Mouse (Mus musculus): Measurements from ENCODE around the gene Rnf11.

Rnf11 gene

DNA sequence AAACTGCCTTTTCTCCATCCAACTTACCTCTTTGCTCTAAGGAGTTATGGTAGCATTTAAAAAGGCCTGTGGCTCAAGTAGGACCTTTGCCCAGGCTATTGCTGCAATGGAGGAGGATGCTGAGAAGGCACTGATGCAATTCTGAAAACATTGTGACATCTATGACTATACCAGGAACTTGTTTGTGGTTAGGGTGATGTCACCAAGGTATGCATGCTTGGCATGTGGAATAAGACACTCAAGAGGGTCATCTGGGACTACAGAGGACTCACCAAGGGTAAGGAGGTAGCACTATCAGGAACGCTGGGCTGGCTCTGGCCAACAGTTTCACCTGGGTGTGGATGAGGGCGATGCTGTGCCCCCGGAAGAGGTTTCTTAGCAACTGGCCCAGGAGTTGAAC is at the start of gene Rnf11:
Gene Rnf11, minus strand, starts transcription at position 108 of the 400 bp plus-strand sequence.
- no peak for DNase-seq

- DNase-seq = no peak
Measured at GRCm38 (mm10) chr4:109531111-109531510, 46.6 kb upstream of the Rnf11 start, which contains the start of gene 4930522H14Rik. TSS of gene 4930522H14Rik (minus strand) at chr4:109531297.

DNA sequence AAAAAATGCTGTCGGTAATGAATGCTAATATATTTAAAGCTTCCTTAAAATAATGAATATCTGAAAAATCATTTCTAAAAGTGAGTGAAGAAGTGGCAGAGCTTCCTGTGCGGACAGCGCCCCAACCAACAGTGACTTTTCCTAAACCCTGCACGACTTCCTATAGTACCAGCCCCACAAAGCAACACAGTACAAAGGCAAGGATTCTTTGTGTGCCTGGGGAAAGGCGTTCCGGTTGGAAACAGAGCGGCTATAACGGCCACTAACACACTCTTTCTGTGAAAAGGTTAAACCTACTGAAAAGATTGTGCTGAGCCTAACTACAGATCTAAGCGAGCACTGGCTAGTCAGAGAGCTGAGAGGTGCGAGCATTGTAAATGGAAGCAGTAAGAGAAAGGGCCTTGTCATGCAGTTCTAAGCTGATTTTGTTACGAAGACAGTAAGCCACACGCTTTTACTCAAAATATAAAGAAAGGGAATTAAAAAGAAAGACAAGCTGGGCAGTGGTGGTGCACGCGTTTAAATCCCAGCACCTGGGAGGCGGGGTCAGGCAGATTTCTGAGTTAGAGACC is 45.8 kb upstream of the Rnf11 start:
- DNase-seq = no peak

GRCm38 (mm10) chr4:109504885-109505284 is 20.4 kb upstream of the Rnf11 start:
- DNase-seq = peak; percentile 70 to 78

GRCm38 (mm10) chr4:109498476-109498875 is 13.9 kb upstream of the Rnf11 start:
- DNase-seq = no peak

DNA sequence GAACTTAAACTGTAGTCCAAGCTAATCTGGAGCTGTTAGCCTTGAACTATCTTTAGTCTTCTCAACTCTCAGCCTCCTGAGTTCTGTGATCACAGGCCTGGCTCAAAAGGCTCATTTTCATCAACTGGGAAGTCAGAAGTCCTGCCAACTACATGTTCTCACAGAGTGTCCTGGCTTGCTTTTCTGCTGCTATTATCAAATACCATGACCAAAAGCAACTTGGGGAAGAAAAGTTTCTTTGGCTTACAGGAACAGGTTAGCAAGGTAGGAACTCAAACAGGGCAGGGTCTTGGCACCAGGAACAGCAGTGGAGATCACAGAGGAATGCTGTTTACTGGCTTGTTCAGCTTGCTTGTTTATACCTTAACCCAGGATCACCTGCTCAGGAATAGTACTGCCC is 9.1 kb upstream of the Rnf11 start:
- DNase-seq = peak; percentile 22 to 43

DNA sequence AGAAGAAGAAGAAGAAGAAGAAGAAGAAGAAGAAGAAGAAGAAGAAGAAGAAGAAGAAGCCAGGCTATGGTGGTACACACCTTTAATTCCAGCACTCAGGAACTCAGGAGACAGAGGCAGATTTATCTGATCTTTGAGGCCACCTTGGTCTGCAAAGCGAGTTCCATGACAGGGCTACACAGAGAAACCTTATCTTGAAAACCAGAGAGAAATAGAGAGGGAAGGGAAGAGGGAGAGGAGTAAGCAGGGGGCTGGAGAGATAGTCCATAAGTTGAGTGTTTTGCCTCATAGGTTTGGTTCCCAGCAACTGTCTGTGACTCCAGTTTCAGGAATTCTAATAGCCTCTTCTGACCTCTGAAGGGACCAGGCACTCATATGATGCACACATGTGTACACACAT is 4.3 kb upstream of the Rnf11 start:
- DNase-seq = no peak

- DNase-seq = no peak
Measured at GRCm38 (mm10) chr4:109482701-109483100, 1.8 kb downstream of the Rnf11 start.

DNA sequence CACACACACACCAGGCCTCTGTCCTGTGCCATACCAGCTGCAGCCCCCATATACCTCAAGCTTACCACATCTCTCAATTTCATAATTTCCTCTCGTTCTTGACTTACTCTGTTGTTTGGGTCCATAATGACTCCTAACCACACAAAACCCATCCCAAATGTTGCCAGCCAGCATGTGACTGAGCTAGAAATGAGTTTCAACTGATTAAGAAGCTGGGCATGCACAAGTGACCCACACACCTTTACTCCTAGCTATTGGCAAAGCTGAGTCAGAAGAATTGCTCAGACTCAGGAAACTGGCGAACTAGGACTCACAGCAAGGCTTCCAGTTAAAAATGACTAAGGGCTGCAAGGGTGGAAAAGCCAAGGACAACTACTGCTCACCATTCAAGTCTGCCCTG is 3.1 kb downstream of the Rnf11 start:
- no peak for DNase-seq

DNA sequence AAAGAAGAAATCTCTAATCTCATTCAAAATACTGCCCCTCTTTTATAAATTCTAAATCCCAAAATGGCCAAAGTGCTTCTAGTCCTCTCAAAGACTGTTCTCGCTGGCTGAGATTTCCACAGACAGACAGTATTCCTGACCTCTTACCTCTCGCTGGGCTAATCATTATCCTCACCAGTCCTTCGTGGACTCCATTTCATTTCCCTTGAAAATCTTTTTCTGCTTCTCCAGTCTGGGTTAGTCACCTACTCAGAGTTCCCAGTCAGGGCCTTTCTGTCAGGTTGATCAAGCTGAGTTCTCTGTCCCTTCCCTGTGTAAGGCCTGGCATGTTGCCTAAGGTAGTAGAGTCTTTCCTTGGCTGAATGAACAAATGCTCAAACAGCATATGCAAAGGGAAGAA is 7.1 kb downstream of the Rnf11 start:
- peak; percentile 38 to 57 for DNase-seq

DNA sequence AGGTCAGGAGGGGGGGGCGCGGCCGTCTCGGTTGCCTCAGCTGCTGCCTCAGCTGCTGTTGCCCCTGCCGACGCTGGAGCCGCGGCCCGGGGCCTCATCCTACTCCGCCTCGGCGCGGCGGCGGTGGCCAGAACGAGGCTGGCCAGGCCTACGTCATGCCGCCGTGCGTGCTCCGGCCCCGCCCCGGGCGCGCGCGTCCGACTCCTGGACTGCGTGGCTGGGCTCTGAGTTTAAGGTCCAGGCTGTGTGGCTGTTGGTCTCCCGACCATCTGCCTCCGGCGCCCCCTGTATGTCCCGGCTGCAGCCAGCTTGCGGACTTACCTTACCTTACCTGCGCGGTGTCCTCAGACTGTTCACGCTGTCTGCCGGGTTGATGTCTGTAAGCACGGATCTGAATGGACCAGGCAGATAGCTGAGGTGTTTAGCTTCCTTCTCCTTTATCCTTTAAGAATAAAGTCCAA is 7.9 kb downstream of the Rnf11 start:
- peak; percentile 92 to 93 for DNase-seq

GRCm38 (mm10) chr4:109475577-109476553 is 8.7 kb downstream of the Rnf11 start:
- DNase-seq = peak; percentile 42 to 45

- no peak for DNase-seq
Measured at GRCm38 (mm10) chr4:109475078-109475477, 9.4 kb downstream of the Rnf11 start.

- peak; percentile 12 to 32 for DNase-seq
Measured at GRCm38 (mm10) chr4:109472566-109472965, 12.0 kb downstream of the Rnf11 start.

DNA sequence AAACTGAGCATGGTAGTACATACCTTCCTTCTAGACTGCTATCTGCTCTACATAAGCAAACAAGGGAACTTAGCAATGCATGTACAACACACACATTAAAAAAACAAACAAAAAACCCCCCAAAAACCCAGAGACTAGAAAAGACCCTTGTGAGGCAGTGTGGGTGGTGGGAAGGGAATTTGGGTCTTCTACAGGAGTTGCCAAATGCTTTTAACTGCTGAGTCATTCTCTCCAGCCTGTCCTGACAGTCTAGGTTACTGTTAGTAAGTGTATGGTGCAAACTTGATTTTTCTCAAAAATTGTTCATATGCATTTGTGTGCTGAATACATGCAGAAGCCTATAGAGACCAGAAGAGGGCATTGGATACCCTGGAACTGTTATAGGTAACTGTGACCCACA is 12.9 kb downstream of the Rnf11 start:
- no peak for DNase-seq

DNA sequence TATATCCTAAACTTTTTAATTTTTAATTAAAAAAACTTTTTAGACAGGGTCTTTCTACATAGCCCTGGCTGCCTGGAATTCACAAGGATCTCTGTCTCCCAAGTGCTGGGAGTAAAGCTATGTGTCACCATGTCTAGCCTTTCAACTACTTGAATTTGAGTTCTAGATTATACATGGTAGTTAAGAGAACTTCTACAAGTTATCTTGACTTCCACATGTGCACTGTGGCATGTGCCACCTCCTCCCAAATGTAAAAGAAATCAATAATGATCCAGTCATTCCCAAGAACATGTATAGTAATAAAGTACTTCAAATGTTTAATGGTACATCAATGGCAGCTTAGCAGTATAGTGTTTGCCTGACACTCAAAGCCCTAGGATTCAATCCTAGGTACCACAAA is 16.8 kb downstream of the Rnf11 start:
- no peak for DNase-seq

- no peak for DNase-seq
Measured at GRCm38 (mm10) chr4:109463892-109464291, 20.6 kb downstream of the Rnf11 start.

- DNase-seq = peak in 1 of 2 experiments; percentile 46
Measured at GRCm38 (mm10) chr4:109460421-109461179, 23.9 kb downstream of the Rnf11 start.

DNA sequence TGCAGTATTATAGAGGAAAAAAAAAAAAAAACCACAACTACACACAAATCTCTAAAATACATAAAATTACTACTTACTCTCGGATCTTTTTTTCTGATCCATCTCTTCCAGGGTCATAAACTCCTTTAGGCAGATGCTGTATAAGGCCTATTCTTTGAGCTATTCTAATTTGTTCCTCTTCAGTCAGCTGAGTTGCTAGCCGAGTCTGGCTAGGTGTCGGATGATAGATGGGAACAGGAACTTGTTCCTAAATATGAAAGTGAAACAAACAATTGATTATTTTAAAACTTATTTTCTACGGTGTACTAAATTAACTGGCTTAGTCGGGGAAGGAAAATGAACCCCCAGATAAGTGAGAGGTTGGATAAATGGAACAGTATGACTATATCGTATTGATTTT is 27.7 kb downstream of the Rnf11 start:
- no peak for DNase-seq

DNA sequence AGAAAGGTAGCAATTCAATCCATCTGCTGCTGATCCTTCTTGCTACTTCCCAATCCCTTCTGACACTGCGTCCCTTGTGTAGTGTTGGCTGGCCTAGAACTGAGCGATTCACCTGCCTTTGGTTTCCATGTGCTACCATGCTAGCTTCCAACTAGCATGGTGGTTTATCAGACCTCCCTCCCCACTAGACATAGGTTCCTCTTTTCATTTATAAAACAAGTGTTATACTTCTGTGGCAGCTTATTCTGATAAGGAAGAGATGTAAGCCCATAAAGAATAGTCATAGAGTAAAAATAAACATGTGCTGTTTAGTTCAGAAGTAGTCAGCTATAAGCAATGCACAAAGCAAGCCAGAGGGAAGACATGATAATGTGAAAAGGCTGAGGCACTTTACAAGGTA is 36.0 kb downstream of the Rnf11 start:
- DNase-seq = no peak

DNA sequence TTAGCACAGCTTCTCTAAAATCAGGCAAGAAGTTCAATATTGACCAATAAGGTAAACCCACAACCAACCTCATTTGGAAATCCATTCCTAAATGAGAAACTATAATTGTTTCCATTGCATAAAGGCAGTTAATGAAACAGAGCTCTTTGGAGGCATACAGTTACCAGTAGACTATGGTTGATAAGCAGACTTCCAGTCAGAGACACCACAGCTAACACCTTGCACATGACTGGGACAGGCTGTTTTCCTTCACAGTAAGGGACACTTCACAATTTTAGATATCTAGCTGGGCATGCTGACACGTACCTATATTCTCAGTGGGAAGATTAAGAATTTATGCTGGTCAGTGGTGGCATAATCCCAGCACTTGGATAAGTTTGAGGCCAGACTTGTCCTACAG is 38.6 kb downstream of the Rnf11 start:
- no peak for DNase-seq

DNA sequence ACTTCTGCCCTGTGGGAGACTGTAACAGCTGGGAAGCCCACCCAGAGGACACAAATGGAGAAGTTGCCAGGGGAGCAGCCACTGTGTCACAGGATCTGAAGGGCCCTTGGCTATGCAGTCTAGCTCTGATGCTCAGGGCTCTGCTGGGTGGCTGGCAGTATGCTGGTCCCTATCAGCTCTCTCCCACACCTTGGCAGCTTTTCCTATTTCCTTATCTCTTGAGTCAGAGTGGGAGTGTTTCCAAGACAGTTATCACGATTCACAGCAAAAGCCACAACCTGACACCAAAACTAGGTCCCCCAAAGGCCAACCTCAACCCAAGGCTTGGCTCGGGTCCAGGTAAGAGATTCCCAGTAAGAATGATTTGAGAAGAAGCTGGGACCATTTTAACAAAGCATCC is 39.1 kb downstream of the Rnf11 start:
- DNase-seq = no peak

GRCm38 (mm10) chr4:109444951-109445350 is 39.6 kb downstream of the Rnf11 start:
- no peak for DNase-seq

Data from kidney, adult 8-10 months (tissue).